Mouse (Mus musculus): ENCODE results near the gene Aco2. TPM values are rescaled to one million over a fixed set of nuclear protein-coding genes. Genes with fewer than 3 reads are reported as not detected.

Gene Aco2
- polyA plus RNA-seq, 2 experiments = 72.1 to 85.0 TPM

DNA sequence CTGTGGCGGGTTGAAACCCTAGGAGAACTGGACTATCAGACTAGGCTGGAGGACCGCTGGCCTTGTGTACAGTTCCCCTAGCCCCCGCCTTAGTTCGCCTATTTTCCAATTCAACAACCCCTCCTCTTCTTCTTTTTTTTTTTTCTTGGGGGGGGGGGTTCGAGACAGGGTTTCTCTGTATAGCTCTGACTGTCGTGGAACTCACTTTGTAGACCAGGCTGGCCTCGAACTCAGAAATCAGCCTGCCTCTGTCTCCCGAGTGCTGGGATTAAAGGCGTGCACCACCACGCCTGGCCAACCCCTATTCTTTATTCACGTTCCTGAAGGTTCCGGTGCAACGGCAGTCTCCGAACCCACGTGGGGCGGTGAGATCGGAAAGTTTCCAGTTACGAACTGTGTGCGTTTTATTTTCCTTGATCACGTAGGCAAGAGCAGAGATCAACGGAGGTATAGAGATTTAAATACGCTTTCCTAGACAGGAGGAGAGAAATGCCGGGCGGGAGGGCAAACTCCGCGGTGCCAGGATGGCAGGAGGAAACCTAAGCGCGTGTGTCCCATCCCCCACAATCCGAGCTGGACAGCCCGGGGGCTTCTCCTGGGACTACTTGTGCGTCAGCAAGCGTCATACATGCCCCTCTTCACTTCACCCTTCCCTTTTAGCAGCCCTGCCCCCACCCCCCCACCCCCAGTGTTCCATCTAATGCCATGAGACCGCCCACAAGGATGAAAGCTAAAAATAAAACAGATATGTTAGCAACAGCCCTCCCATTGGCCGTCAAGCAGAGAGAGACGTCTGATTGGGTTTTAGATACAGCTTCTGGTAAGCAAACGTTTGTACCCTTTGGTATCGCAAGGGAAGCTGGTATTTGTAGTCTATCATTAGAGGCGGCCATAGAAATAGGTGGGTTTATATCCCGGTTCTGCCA, 12.5 kb upstream of the Aco2 start:
- Histone ChIP-seq H3K9me3 (ENCODE audit: control insufficient read depth, low read length) (no peaks in the 10 kb centered on the region), H3K4me1 (replicated peaks; ENCODE audit: control insufficient read depth in 2 of 2, insufficient read depth in 2 of 2, low read length in 1 of 2) (peaks cover 12 to 13% of the 10 kb centered on the region in 2 experiments), H3K27ac (peak overlapping the region; percentile 92), H3K27me3 (ENCODE audit: control insufficient read depth, insufficient read depth, low read length) (no peaks in the 10 kb centered on the region), H3K9ac (replicated peaks) (peak overlapping the region; percentile 86), H3K4me2 (ENCODE audit: low read depth) (peak overlapping the region; percentile 71), H3K4me3 (ENCODE audit: insufficient read depth in 1 of 2, low read depth in 2 of 2, low read length in 2 of 2) (peak overlapping the region; percentile 87 to 89), H3K36me3 (replicated peaks; ENCODE audit: control insufficient read depth, insufficient read depth, low read depth) (peaks cover 3% of the 10 kb centered on the region)
- WGBS (ENCODE audit: insufficient replicate concordance) = under 1% methylated on average over 39 of the region's 39 CpGs
- TF ChIP-seq CTCF (IDR thresholded peaks at IDR 0.05; ENCODE audit: low read depth) = no peak
- TF ChIP-seq EP300 (IDR thresholded peaks at IDR 0.05; ENCODE audit: low read depth) = no peak
- DNase-seq (ENCODE audit: low read depth in 3 of 3, low spot score in 3 of 3) (peak; percentile 85 to 88 (median 86)), ATAC-seq (ENCODE audit: insufficient read depth) (peak; percentile 64)

DNA sequence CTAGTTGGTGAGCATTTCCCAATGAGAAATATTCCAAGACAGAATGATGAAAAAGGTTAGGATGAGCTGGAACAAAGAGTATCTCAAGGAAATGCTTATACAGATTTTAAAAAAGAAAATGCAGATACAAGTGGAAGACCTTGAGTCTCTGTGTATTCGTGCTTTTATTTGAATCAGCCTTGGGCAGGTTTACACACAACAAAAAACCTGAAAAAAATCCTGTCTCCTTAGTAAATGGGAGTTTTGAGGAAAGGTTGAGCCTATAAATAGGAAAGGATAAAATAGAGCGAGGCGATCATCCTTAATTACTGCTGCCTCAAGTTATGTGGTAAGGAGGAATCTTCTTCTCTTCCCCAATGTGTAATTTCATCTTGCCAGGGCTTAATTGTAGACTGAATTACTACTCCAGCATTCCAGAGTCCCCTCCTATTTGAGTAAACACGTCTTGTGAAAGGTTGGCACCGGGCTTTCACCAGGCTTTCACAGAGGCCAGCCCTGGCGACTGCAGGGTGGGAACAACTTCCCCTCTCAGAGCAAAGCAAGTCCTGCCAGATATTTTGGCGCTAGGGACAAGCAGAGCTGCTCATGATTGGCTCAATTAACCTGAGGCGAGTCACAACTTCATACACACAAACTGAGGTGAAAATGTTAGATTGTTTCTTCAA, 11.5 kb upstream of the Aco2 start:
- Histone ChIP-seq H3K36me3 (replicated peaks; ENCODE audit: control insufficient read depth, insufficient read depth, low read depth) (peaks cover 12% of the 10 kb centered on the region), H3K4me2 (ENCODE audit: low read depth) (peak overlapping the region; percentile 71), H3K9ac (replicated peaks) (0 out of 2 replicates have a peak overlapping the region, but pooled peaks have one; percentile 28), H3K4me1 (replicated peaks; ENCODE audit: control insufficient read depth in 2 of 2, insufficient read depth in 2 of 2, low read length in 1 of 2) (peaks cover 10 to 12% of the 10 kb centered on the region in 2 experiments), H3K27ac (peak overlapping the region; percentile 57), H3K9me3 (ENCODE audit: control insufficient read depth, low read length) (no peaks in the 10 kb centered on the region), H3K27me3 (ENCODE audit: control insufficient read depth, insufficient read depth, low read length) (no peaks in the 10 kb centered on the region), H3K4me3 (ENCODE audit: insufficient read depth in 1 of 2, low read depth in 2 of 2, low read length in 2 of 2) (peak overlapping the region in 1 of 2 experiments; percentile 89; a peak in 2 of 4 replicates)
- no peak for ATAC-seq (ENCODE audit: insufficient read depth)
- no peak for DNase-seq (ENCODE audit: low read depth in 3 of 3, low spot score in 3 of 3)
- TF ChIP-seq CTCF (IDR thresholded peaks at IDR 0.05; ENCODE audit: low read depth) (no peak), EP300 (IDR thresholded peaks at IDR 0.05; ENCODE audit: low read depth) (no peak)
- WGBS (ENCODE audit: insufficient replicate concordance) = 31% methylated on average over 8 of the region's 8 CpGs

DNA sequence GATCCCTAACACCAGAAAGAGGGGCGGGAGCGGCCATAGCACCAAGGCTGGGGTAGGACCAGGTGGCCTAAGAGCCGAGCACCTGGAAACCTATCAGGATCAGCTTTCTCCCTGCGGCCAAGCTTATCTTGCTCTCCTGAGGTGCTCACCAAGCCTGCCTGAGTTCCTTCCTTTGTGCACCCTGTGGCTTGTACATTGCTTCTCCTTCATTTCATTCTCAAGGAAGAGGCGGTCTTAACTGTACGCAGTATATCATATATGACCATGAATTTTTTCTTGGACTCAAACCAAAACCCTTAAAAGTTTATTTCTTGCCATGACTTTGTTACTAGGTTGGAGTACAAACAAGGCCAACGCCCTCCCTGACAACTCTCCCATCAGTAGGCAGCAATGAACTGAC, 7.9 kb upstream of the Aco2 start:
- Histone ChIP-seq H3K36me3 (replicated peaks; ENCODE audit: control insufficient read depth, insufficient read depth, low read depth) (peaks cover 48% of the 10 kb centered on the region), H3K4me2 (ENCODE audit: low read depth) (no peak overlapping the region), H3K4me3 (ENCODE audit: insufficient read depth in 1 of 2, low read depth in 2 of 2, low read length in 2 of 2) (no peak overlapping the region), H3K4me1 (replicated peaks; ENCODE audit: control insufficient read depth in 2 of 2, insufficient read depth in 2 of 2, low read length in 1 of 2) (peaks cover 5 to 7% of the 10 kb centered on the region in 2 experiments), H3K9me3 (ENCODE audit: control insufficient read depth, low read length) (no peaks in the 10 kb centered on the region), H3K9ac (replicated peaks) (no peak overlapping the region), H3K27me3 (ENCODE audit: control insufficient read depth, insufficient read depth, low read length) (no peaks in the 10 kb centered on the region), H3K27ac (no peak overlapping the region)
- WGBS (ENCODE audit: insufficient replicate concordance) = 81% methylated on average over 7 of the region's 7 CpGs
- no peak for ATAC-seq (ENCODE audit: insufficient read depth)
- DNase-seq (ENCODE audit: low read depth in 3 of 3, low spot score in 3 of 3) = no peak
- TF ChIP-seq CTCF (IDR thresholded peaks at IDR 0.05; ENCODE audit: low read depth) = no peak
- no peak for TF ChIP-seq EP300 (IDR thresholded peaks at IDR 0.05; ENCODE audit: low read depth)

DNA sequence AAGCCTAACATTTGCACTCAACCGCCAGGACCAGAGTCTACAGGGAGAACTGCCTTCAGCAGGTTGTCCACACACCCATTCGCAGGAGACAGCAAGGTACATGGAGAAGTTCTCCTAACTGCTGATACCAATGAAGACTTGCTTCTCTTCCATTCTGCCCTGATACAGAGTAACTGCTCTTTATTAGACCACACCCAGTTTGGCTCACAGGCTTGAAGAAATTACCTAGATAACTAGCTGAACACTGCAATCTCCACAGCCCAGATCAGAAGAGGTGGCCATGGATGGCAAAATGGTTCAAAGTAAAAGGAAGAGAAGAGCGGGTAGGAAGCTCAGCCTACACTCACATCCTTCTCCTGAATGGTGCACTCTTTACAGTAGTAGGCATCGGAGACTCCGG, 2.1 kb upstream of the Aco2 start:
- peak in 2 of 3 experiments; percentile 53 to 58 for DNase-seq (ENCODE audit: low read depth in 3 of 3, low spot score in 3 of 3)
- Histone ChIP-seq H3K4me1 (replicated peaks; ENCODE audit: control insufficient read depth in 2 of 2, insufficient read depth in 2 of 2, low read length in 1 of 2) (peaks cover 17 to 20% of the 10 kb centered on the region in 2 experiments), H3K4me2 (ENCODE audit: low read depth) (peak overlapping the region; percentile 83), H3K36me3 (replicated peaks; ENCODE audit: control insufficient read depth, insufficient read depth, low read depth) (peaks cover 58% of the 10 kb centered on the region), H3K9ac (replicated peaks) (peak overlapping the region; percentile 23), H3K27me3 (ENCODE audit: control insufficient read depth, insufficient read depth, low read length) (no peaks in the 10 kb centered on the region), H3K27ac (peak overlapping the region; percentile 16), H3K9me3 (ENCODE audit: control insufficient read depth, low read length) (no peaks in the 10 kb centered on the region), H3K4me3 (ENCODE audit: insufficient read depth in 1 of 2, low read depth in 2 of 2, low read length in 2 of 2) (peak overlapping the region; percentile 7 to 17; a peak in 2 of 4 replicates)
- peak; percentile 22; the same call in 1 of the 2 replicates for ATAC-seq (ENCODE audit: insufficient read depth)
- TF ChIP-seq EP300 (IDR thresholded peaks at IDR 0.05; ENCODE audit: low read depth) (peak; percentile 66), CTCF (IDR thresholded peaks at IDR 0.05; ENCODE audit: low read depth) (no peak)
- 68% methylated on average over 5 of the region's 5 CpGs for WGBS (ENCODE audit: insufficient replicate concordance)

All from liver, embryonic 14.5 days (tissue).